Mouse (Mus musculus) adrenal gland, postnatal 36 days (tissue): ENCODE results near the gene Nrde2. TPM values are rescaled to one million over a fixed set of nuclear protein-coding genes. Genes with fewer than 3 reads are reported as not detected.

Source experiments
- DNase-seq, 2 experiments: peaks; one replicate each; pipeline ENCODE4 v3.0.0; 2021; ENCODE audit warnings: mixed read lengths in 1 of 2
- total RNA-seq, 2 experiments: library from RNA; stranded (reverse); gene quantifications; 2 replicates each; pipeline ENCODE4 v1.2.3; 2021

The Nrde2 gene
- total RNA-seq, 2 experiments from 2014 or later: 11.6 to 20.2 TPM

DNA sequence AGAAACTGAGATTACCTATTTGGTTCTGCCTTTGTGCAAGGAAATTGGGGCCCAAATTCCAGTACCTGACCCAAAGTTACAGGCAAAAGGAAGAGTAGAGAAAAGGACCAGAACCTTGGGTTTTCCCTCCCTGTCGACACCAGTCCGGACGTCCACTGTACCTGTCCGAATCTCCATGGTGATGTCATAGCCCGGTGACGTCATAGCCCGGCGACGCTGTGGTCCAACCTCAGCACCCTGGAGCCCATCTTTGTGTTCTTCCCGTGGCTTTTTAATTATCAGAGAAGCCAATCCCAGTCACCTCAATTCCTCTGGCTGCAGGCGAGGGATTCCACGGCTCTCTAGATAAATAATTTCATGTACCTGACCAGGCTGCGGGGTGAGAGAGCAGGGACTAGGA lies 21.3 kb upstream of the Nrde2 start:
- DNase-seq: no peak

DNA sequence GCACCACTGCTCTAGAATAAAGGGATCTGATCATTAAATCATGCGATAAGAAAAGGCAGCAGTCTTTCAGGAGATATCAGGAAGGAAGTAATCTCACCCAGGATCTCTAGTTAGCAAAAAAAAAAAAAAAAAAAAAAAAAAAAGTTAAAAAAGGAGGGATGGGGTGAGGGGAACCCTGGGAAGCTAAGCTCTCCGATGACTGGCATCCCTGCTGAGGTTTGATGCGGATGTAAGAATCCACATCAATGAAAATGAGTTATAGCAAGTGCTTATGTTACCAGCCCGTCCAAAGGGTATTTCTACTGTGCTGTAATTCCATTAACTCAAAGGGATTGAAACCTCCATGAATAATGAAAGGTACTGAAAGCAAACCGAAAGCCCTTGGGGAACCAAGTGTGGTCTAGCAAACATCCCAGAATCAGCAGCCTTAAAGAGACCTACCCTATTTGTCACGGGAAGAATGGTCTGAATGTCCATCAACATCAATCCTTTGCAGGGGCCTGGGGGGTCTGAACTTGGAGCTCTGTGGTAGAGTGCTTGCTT lies 19.5 kb upstream of the Nrde2 start:
- DNase-seq: no peak

DNA sequence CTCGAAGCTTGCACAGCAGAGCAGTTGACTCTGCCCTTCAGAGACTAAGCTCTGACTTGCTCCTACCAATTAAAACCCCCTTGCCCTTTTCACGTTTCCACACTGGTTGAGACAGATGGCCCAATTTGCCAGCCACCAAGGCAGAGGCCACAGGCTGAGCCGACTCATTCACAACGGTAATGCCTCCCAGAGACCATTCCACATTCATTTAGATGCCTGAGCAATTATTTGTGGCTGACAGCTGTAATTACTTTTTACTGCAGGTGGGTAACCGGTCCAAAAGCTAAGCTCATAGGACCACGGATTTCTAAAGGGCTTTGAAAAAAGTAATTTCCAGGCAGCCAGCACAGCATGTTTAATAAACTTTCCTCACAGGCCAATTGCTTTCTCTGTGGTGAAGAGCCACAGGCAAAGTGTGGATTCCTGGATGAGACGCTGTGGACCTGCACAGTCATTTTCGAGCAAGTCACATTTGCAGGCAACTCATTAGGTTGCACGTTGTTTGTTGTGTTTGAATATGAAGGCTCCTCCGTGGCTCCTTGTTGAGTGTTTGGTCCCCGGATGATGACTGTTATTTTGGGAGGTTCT lies 17.1 kb upstream of the Nrde2 start:
- no peak for DNase-seq

DNA sequence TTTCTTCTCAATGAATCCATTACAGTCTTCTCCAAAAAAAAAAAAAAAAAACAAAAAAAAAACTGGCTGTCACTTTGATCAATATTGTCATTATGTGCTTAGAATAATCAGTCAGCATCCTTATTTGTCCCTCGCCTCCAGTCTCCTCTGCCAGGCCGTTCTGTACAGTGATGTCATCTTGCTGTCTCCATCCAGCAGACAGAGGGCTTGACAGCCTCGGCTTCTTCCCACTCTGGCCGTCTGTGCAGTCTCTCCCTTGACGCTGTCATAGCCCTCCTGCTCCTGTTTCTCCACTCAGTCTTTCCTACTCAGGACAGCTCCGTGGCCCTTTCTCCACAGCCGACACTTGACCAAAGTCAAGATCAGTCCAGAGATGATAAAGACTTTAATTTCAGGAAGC lies 13.0 kb upstream of the Nrde2 start:
- no peak for DNase-seq

DNA sequence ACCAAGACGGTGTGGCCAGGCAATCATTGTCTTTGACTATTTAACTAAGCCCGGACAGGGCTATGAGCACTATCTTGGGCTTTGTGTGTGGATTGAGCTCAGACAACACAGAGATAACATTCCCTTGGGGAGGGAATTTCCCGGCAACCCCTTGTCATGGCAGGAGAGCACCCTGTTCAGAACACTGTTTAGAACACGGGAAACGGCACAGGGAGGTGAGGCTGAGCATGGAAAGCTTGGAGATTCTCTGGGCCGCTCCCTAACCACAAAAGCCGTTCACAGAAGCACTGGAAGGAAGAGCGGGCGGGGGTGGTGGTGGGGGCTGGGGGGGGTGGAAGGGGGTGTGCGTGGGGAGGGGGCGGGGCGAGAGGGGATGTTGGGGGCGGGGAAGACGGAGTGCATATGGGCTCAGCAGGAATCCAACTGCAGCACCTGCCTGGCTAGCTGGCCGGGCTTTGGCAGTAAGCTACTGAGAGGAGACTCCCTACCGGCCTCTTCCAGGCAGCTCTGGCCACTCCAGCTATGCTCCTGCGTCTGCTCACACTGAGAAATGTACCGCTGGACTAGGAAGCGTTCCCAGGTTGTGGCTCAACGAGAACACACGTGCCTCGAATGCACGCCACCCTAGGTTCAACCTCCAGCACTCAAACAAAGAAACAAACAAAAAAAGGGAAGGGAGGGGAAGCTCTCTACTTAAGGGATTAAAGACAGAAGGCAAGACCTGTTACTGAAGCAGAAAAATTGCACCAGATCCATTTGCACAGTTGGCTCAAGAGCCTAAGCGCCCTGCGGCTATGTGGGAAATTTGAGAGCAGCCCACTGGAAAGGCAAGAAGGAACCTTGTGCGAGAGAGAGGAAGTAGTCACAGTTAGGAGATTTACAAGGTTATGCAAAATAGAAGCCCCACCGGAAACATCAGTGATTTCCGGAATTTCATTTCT lies 8.7 kb upstream of the Nrde2 start:
- peak; percentile 17 to 49 for DNase-seq

DNA sequence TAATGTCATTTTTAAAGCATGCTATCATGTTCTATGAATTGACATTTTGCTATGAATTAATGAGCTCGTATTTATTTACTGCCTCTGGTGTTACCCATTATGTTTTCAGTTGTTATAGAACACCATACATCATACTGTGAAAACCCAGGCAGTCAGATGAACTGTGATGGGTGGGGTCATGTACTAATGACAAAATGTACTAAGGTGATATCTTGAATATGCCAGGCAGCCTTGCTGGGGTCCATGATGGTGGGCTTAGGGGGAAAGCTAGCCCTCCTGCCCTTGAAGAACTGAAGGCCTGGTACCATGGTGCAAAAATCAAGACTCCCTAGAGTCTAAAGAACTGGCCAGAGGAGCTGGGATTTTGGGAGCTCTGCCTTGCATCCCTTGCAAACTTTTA lies 8.0 kb upstream of the Nrde2 start:
- no peak for DNase-seq

DNA sequence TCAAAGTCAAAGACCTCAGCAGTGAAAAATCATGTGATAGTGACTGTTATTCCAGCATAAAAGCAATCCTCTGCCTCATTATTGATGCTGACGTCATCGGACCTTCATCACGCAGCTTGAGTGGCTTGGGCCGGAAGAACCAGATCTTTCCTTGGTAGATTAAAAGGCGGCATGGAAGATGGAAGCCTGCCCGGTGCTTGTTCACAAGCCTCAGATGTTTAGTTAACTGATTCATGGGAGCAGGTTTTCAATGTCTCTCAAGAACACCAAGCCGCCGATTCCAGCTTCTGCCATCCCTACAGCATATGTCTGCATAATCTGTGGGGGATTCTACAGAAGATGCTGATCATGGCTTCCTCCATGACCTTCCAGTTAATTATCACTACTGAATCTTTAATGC lies 7.5 kb upstream of the Nrde2 start:
- DNase-seq: no peak

DNA sequence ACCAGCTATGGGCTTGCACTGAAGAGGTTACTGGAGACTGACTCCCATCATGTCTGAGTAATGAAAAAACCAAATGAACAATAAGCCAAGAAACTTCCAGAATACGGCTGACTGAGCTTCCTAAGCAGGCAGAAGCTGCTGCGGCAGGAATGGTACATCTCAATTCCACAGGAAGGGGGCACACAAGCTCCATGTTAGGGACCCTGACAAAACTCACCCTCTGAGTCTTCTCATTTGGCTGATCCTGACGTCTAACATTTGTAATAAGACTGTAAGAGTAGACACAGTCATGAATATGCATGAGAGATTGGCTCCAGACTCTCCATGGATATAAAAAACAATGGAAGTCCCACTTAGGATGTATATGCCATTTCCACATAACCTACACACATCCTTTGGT lies 6.7 kb upstream of the Nrde2 start:
- DNase-seq: no peak

DNA sequence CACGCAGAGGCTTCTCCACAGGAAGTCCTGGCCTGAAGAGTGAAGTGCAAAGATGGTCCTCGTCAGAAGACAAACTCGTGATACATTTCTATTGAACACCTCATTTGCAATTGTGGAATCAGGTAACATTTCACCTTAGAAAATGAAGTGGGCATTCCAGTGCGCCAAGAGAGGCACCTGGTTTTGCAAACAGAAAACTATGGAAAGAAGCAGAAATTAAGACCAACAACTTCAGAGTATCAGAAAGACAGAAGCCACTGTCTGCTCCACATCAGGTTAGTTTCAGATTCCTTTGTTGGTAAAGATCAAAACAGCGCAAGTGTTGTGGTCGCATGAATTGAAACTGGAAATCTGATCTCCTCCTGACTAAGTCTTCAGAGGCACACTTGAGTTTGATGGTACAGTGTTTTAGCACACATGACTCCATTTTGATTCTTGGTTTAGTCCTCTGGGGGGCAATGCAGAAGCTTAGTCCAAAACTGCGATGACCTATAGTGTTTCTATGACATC lies 5.6 kb upstream of the Nrde2 start:
- no peak for DNase-seq

DNA sequence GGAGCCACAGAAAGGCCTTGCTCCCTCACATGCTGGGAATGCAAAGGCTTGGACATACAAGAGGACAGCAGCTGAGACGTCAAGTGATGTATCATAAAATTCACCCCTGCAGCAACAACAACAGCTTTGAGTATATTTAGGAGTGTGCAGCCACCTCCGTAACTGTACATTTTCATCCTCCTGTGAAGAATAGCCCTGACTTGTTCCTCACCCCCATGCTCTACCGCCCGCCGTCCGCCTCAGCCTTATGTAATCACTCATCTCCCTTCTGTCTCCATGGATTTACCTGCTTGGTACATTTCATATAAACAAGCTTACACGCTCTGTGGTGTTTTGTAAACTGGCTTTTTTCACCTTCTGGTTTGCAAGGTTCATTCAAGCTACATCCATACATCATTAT lies 7.0 kb downstream of the Nrde2 start:
- DNase-seq: no peak

DNA sequence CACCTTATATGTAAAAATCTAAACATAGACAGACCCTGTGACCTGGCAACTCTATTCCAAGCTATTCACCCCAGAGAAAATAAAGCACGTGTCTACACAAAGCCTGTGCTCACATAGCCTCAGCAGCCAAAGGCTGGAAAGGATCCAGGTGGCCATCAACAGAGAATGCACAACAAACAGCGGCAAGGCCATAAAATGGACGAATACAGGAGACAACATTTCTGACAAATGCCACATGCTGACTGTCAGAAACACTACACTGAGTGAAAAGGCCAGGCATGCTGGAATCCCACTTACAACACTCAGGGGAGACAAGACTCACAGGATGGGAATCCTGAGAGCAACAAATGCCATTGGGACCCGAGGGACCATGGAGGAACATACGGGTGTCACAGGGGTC lies 15.2 kb downstream of the Nrde2 start:
- DNase-seq: peak; percentile 65 to 71

DNA sequence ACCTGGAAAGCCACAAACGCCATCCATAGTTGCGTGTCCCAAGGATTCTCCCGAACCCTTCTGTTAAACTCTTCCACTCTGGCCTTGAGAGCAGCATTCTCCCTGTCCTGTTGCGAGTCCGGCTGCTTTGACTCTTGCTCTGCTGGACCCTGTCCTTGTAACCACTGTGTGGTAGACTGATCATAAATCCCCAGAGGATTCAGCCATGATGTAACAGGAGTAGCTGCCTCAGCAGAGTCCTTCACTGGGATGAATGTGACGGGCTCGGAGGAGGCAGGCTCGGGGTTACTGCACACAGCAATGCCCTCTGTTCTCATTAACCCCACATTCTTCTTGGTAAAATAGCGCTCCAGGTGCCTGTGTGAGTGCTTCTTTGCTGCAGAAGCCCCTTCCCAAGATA lies 15.7 kb downstream of the Nrde2 start:
- peak; percentile 68 to 73 for DNase-seq

DNA sequence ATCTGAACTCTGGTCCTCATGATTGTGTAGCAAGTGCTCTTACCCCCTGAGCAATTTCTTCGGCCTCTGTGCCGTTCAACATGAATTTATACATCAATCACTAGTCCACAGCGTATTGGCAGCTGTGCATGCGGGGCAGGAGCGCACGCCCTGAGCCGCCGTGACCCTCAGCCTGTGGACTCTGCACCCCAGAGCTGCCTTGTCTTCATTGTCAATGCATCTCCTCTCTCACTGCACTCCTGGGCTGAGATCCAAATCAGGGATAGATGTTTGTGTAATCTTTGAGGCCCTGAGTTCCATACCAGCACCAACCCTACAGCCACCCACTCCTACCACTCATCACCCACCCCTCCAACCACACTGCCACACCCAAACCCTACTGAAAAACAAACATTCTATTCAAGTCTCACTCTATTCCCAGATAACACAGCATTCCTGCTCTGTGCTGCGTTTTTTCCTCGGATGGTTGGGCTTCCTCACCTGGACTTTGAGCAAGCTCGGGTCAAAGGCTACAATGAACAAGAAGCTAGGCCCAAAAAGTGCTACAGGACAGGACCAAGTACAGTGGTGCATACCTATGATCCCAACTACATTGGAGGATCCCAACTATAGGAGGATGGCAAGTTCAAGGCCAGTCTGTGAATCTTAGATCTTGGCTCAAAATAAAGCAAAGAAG lies 16.5 kb downstream of the Nrde2 start:
- no peak for DNase-seq

DNA sequence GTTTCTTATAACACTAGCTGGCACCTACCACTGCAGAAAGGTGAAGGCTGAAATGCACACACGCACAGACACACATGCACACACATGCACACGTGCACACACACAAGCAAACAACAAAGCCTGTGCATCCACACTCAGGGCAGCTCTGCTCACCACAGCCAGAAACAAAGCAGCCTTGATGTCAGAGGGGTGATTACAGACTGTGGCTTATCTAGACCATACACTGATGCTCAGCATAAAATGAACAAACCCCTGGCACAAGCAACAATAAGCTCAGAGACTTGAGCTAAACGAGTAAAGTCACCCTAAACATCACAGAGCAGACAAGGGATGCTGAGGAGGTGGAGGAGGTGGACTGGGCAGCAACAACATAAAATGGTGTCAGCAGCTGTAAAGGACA lies 24.3 kb downstream of the Nrde2 start:
- no peak for DNase-seq

DNA sequence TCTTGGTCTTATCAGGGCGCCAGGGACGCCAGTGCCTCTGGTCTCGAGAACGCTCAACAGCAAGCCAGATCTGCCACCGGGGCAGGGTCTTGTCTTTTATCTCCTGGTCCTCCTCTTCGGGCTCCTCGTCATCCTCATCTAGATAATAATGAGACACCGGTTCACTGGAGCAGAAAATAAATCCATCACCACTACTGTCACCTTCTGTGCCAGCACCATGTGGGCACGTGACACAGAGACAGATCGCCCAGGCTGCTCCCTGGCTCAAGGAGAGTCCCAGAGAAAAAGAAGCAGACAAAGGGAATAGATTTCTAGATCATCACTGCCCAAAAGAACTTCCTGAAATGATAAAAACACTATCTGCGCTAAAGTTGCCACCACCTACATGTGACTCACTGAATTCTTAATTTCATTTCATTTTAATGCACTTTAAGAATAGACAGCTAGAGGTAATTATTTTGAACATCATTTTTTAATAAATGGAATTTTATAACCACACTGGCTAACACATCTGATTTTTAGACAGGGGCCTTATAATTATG lies 25.0 kb downstream of the Nrde2 start:
- DNase-seq: no peak

DNA sequence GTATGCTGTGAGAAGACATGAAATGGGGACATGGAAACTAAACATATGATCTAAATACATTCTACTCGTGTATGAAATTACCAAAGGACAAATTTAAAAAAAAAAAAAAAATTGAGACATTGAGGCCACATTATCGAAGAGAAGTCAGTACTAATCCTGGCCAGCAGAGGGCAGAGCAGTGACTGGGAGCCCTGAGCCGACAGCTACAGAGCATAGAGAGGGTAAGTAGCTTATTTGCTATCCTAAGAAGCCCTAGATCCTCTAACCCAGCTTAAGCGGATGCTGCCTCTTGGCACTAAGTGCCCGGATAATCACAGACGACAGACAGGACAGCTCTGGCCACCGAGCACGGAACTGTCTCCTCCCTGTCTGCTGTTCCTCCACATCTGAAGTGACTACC lies 27.8 kb downstream of the Nrde2 start:
- peak; percentile 69 to 74 for DNase-seq

DNA sequence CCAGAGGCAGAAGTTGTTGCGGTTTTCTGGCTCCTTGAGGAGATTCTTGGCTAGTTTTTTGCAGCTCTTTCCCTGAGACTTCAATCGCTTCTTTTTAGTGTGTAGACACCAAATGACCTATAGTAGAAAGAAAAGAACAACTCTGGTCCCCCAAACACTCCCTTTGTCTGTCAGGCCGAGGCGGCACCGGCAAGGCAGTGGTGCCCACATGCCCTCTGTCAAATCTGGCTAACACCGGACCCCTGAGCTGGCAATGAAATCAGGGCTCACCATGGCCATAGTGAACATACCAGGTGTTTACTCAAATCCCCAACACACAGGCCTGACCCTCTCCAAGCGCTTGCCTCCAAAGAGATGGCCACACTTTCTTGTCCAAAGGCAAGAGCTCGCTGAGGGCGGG lies 28.3 kb downstream of the Nrde2 start:
- no peak for DNase-seq

DNA sequence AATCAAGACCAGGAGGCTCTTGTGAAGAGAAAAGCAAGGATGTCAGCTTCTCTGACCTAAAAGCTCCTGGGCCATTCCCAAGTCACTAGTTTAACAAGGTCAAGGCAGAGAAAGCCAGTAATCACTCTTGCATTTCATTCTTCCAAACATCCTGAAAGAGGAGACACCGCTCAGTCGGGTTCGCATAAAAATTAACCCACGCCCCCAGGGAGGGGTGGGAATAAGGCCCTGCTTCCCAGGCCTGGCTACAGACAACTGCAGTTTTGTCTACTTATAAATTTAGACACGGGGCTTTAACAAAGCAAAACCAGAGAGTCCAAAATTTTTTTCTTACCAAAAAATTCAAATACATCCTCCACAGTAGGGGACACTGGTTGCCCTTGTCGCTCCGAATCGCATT lies 30.5 kb downstream of the Nrde2 start:
- DNase-seq: no peak

DNA sequence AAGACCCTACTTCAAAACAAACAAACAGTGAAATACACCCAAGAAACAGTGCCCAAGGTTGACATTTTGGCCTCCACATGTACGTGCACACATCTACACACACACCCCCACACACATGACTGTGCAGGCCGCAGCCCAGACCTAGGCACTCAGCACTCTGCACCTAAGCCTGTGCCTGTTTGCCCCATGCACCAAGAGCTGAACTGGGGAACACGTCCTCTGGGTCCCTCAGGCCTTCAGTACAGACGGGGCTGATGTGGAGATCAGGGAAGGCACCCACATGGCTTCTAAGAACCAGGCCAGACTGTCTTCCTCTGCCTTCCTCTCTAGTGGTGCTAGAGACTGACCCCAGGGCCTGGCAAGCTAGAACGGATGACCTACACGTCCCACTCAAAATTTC lies 30.9 kb downstream of the Nrde2 start:
- DNase-seq: no peak

DNA sequence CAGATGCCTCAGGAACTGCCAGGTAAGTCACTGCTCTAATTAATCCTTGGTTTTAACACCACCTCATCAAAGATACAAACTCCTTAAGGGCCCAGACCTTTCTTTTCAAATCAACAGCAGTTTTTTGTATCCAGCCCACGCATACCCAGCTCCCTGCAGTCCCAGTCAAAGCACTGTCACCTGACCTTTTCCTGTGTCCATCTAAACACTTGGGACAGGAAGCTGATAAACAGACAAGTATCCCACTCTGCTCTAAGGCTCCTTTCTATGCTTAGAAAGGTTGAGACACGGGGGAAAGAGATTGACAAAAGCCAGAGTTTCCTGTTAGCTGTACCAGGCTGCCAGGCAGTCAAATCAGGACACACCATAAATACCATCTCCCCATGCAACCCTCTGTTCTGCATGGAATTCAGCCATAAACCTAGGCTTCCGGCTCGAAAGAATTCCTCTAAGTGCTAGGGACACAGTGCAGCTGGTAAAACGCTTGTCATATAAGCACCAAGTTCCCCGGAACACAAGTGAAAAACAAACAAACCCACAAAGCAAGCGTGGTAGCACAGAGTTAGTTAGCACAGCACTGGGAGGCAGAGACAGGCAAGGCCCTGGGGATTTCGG lies 31.5 kb downstream of the Nrde2 start:
- no peak for DNase-seq

DNA sequence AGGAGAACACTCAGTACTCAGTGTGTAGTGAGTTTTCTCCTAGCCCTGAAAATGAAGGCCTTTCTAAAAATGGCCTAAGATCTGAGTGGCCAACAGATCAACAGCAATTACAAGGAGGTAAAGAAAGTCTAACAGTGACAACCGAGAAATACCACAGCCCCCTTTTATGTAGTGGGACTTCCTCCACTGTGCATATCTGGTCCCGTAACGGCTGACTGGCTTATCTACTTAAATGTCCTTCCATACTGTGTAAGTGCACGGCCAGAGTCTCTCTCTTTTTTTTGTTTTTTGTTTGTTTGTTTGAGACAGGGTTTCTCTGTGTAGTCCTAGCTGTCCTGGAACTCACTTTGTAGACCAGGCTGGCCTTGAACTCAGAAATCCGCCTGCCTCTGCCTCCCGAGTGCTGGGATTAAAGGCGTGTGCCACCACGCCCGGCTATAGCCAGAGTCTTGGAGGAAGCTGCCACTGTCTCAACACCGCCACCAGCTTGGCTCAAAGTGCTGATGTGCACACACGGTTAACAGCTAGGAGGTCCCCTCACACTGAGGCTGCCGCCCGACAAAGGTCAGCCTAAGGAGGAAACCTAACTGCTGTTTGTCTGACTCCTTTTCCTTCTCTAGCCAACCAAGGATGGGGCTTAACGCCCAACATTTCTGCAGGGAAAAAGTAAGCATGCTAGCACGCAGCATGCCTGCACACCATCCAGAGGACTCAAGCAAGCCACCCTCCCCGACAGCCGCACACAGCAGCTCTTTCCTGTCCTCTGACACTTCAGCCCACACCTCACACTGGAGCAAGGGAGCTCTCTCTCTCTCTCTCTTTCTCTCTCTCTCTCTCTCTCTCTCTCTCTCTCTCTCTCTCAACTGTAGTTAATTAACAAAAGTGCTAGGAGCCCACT lies 32.2 kb downstream of the Nrde2 start:
- no peak for DNase-seq
